Comparison of ENCODE assay signal across 20 mouse cellular contexts in the genomic region with DNA sequence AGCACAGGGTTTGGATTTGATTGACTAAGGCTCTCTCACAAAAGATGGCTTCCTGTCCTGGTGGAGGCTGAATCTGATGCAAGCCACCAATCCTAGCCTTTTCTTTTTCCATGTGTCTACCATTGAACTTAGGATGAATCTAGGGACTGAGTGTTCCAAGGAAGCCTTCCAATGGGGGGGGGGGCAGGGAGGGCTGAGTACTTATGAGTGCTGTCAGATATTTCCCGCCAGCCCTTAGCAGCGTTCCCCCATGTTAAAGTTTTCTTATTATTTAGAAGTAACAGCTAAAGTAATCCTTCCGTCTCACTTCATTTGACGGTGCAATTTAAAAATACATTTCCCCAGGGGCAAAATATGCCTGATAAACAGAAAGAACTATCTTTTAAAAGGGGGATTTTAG.
A peak's percentile ranks its signal among the peaks of the same experiment; 100 is the strongest.
DNase-seq lines count a peak whose midpoint lies in the region; ATAC-seq and TF ChIP-seq lines count a peak whose summit lies in the region.
"Had no signal": no experiment of that assay in that cellular context is flagged by ENCODE, and none has a peak within 500 bp of the region (broad histone marks: within the 10 kb centered on the region; RNA-seq: fewer than 3 reads in every experiment).

No protein-coding gene starts in this region.

- H3K36me3 ChIP-seq in heart, adult 2 months (ENCODE audit: control insufficient read depth, insufficient read depth, low read length): no peaks in the 10 kb centered on the region
- H3K36me3 ChIP-seq in lung, embryonic 15.5 days: no peaks in the 10 kb centered on the region
- H3K36me3 ChIP-seq in stomach, embryonic 16.5 days (ENCODE audit: control insufficient read depth, insufficient read depth, low read length): no peaks in the 10 kb centered on the region
- H3K36me3 ChIP-seq: embryonic facial prominence, embryonic 12.5 days; forebrain, embryonic 12.5 days; heart, embryonic 12.5 days; hindbrain, embryonic 10.5 days had no signal

- 76% methylated on average over 4 of the region's 4 CpGs for WGBS in heart, adult 2 months
- 50% methylated on average over 4 of the region's 4 CpGs for whole genome bisulfite sequencing in lung, embryonic 15.5 days
- 48% methylated on average over 4 of the region's 4 CpGs for WGBS in stomach, embryonic 16.5 days

- no peak overlapping the region for H3K4me3 ChIP-seq in heart, adult 2 months
- no peak overlapping the region for H3K4me3 ChIP-seq in lung, embryonic 15.5 days
- no peak overlapping the region for H3K4me3 ChIP-seq in brown adipose tissue, adult 24 weeks (ENCODE audit: insufficient read depth, low read depth, low read length)
- H3K4me3 ChIP-seq in stomach, embryonic 16.5 days (replicated peaks; ENCODE audit: low read length): no peak overlapping the region
- H3K4me3 ChIP-seq: embryonic facial prominence, embryonic 12.5 days; forebrain, embryonic 12.5 days; heart, embryonic 12.5 days; hindbrain, embryonic 10.5 days had no signal

- H3K4me1 ChIP-seq in heart, adult 2 months (ENCODE audit: control insufficient read depth, insufficient read depth, low read length): peaks cover 2% of the 10 kb centered on the region
- H3K4me1 ChIP-seq in lung, embryonic 15.5 days: peaks cover 16% of the 10 kb centered on the region
- H3K4me1 ChIP-seq in brown adipose tissue, adult 24 weeks (ENCODE audit: control insufficient read depth, insufficient read depth, insufficient read length, low read length): peaks cover 3% of the 10 kb centered on the region
- peaks cover 7% of the 10 kb centered on the region for H3K4me1 ChIP-seq in stomach, embryonic 16.5 days (ENCODE audit: control insufficient read depth, insufficient read depth, low read length)
- H3K4me1 ChIP-seq: embryonic facial prominence, embryonic 12.5 days; forebrain, embryonic 12.5 days had no signal

- H3K9ac ChIP-seq in heart, adult 2 months (ENCODE audit: low read depth, low read length): no peak overlapping the region
- H3K9ac ChIP-seq in lung, embryonic 15.5 days: no peak overlapping the region
- no peak overlapping the region for H3K9ac ChIP-seq in stomach, embryonic 16.5 days (ENCODE audit: low read length)
- H3K9ac ChIP-seq: embryonic facial prominence, embryonic 12.5 days; forebrain, embryonic 12.5 days; heart, embryonic 12.5 days; hindbrain, embryonic 14.5 days had no signal

- H3K9me3 ChIP-seq in lung, embryonic 15.5 days: no peaks in the 10 kb centered on the region
- no peaks in the 10 kb centered on the region for H3K9me3 ChIP-seq in stomach, embryonic 16.5 days (replicated peaks; ENCODE audit: control insufficient read depth, low read length)
- H3K9me3 ChIP-seq: embryonic facial prominence, embryonic 12.5 days; forebrain, embryonic 12.5 days; hindbrain, embryonic 10.5 days had no signal

- H3K27me3 ChIP-seq in heart, adult 2 months (ENCODE audit: control insufficient read depth, insufficient read depth, low read length): no peaks in the 10 kb centered on the region
- no peaks in the 10 kb centered on the region for H3K27me3 ChIP-seq in lung, embryonic 15.5 days
- H3K27me3 ChIP-seq in stomach, embryonic 16.5 days (ENCODE audit: control insufficient read depth, insufficient read depth, low read length): no peaks in the 10 kb centered on the region
- H3K27me3 ChIP-seq: embryonic facial prominence, embryonic 12.5 days; forebrain, embryonic 12.5 days; heart, embryonic 12.5 days had no signal

- H3K27ac ChIP-seq in heart, adult 2 months: peak overlapping the region; percentile 15
- peak overlapping the region; percentile 59 for H3K27ac ChIP-seq in lung, embryonic 15.5 days
- H3K27ac ChIP-seq in brown adipose tissue, adult 24 weeks (replicated peaks; ENCODE audit: low read depth, low read length): 0 out of 2 replicates have a peak overlapping the region, but pooled peaks have one; percentile 11
- H3K27ac ChIP-seq in stomach, embryonic 16.5 days (ENCODE audit: low read length): peak overlapping the region; percentile 57
- H3K27ac ChIP-seq: embryonic facial prominence, embryonic 12.5 days; forebrain, embryonic 12.5 days; hindbrain, embryonic 10.5 days; hindbrain, embryonic 14.5 days had no signal

- no peak overlapping the region for H3K4me2 ChIP-seq in lung, embryonic 15.5 days
- H3K4me2 ChIP-seq in stomach, embryonic 16.5 days (ENCODE audit: low read depth, low read length): no peak overlapping the region
- H3K4me2 ChIP-seq: embryonic facial prominence, embryonic 12.5 days; forebrain, embryonic 12.5 days; heart, embryonic 12.5 days; hindbrain, embryonic 14.5 days had no signal

- intact Hi-C loops in heart, adult 2 months (cut with DNase I): no loop called here

- TF ChIP-seq CTCF in heart, adult 2 months (IDR thresholded peaks at IDR 0.05): no peak

- H3K79me2 ChIP-seq in heart, adult 2 months (replicated peaks; ENCODE audit: control insufficient read depth, insufficient read depth, low read length): no peaks in the 10 kb centered on the region

- peak; percentile 82 for ATAC-seq in lung, embryonic 15.5 days (ENCODE audit: borderline replicate concordance, extremely low read depth, low FRiP score, low TSS enrichment)
- peak; percentile 50; the same call in 1 of the 2 replicates for ATAC-seq in stomach, embryonic 16.5 days (ENCODE audit: insufficient read depth, low FRiP score)
- ATAC-seq: forebrain, embryonic 16.5 days had no signal

- TF ChIP-seq EP300 in heart, adult 2 months (IDR thresholded peaks at IDR 0.05; ENCODE audit: insufficient read depth, low read depth, low read length): no peak

- DNase-seq in heart, adult 2 months: no peak
- no peak for DNase-seq in heart, adult 8-10 months (ENCODE audit: low spot score)
- no peak for DNase-seq in lung, postnatal 36 days
- DNase-seq in adipocyte (ENCODE audit: low spot score): no peak
- DNase-seq: adrenal gland, adult 8-10 months; adrenal gland, postnatal 36 days; cerebellum, adult 11 months; cerebellum, adult 8-10 months; cerebellum, postnatal 14 days; embryo, embryonic 11 days; gastrocnemius, postnatal 25 days had no signal

- TF ChIP-seq POLR2A in heart, adult 2 months (IDR thresholded peaks at IDR 0.05; ENCODE audit: insufficient read depth, low read depth, low read length): no peak
